Mouse (Mus musculus) adrenal gland, postnatal 4 days (tissue): ENCODE results near the gene Muc3. TPM values are rescaled to one million over a fixed set of nuclear protein-coding genes. Genes with fewer than 3 reads are reported as not detected.
"Not testable (repeated sequence)": the region's sequence is repeated elsewhere in the genome, so short reads cannot be mapped to it uniquely, and the experiment has no call there.

Experiments used
- DNase-seq, 2 experiments: peaks; one replicate each; pipeline ENCODE4 v3.0.0; 2021 to 2022; ENCODE audit warnings: low spot score in 2 of 2, mixed read lengths in 2 of 2
- total RNA-seq, 2 experiments: library from RNA; stranded (reverse); gene quantifications; 2 replicates each; pipeline ENCODE4 v1.2.3; 2021

Muc3 gene
- total RNA-seq, 2 experiments from 2014 or later = not detected

DNA sequence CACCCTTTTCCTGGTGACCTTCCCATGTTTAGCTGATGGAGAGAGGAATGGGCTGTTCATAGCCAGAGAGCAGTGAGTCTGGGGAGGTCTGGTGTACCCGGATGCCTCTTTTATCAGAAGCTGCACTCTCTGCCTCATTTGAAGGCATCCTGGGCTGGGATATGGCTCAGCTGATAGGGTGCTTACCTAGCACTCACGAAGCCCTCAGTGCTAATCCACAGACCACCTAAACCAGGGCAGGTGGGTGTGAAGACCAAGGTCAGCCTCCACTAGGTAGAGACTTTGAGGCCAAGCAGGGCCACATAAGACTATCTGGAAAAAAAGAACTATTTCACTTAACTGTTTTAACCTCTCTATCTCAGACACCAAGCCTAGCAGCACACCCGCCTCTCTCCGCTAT lies 25.6 kb downstream of the Muc3 start:
- no peak for DNase-seq

DNA sequence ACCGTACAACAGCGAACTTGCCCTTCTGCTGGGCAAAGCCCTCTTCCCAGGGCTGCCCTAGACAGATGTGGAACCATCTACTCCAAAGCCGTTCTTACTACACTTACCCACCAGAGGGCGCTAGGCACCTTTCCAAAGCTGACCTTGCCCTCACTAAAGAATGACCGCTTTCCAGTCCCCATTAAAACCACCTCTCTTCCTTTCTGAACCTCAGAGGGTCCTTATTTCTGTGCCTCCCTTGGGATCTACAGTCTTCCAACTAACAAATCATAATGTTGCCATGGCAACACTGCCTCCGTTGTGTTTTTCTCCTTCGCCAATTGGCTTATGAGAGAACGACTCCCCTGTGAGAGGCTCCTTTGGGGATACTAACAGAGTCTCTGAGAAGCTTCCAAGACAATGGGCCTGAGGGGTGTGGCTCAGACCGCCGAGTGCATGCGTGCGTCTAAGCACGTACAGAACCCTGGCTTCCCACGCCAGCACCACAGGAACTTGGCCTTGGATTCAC lies 26.4 kb downstream of the Muc3 start:
- DNase-seq = peak in 1 of 2 experiments; percentile 62

DNA sequence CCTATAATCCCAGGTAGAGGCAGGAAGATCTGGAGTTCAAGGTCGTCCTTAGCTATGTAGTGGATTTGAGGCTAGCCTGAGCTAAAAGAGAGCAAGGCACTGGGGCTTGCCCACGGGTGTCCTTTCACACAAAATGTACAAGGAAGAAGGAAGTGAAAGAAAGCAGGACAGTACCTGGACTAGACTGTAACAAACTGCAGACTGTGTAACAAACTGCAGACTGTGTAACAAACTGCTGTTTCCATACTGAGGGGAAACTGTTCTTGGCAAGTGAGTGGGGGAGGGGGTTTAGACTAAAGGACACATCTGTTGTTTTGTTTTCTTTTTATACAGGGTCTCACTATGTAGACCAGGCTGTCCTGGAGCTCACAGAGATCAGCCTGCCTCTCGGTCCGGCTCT lies 27.8 kb downstream of the Muc3 start:
- no peak for DNase-seq

DNA sequence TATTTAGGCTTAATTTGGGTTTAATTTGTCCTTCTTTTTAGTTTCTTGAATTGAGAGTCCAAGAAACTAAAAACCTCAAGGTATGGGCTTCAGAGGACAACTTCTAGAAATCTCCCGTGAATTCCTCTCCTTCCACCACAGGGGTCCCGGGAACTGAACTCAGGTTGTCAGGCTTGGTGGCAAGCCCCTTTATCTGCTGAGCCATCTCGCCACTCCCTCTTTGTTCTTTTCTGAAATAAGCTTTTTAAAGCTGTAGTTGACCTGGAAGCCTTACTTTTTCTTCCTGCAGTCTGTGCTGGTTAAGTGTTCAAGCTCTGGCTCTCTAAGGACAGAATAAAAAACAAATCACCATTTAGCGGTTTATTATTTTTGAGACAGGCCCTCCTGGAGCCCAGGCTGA lies 30.2 kb downstream of the Muc3 start:
- no peak for DNase-seq

DNA sequence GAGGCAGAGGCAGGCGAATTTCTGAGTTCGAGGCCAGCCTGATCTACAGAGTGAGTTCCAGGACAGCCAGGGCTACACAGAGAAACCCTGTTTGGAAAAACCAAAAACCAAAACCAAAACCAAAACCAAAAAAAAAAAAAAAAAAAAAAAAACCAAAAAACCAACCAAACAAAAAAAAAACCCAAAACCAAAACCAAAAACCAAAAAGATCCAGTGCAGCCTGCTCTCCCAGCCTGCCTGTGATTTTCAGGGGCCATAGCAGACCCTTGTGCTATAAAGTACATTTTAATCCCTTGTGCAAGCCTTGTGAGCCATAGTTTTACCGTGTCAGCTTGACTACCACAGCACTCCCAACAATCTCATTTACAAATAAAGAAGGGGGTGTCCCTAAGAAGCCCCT lies 31.1 kb downstream of the Muc3 start:
- DNase-seq = not testable (repeated sequence)

DNA sequence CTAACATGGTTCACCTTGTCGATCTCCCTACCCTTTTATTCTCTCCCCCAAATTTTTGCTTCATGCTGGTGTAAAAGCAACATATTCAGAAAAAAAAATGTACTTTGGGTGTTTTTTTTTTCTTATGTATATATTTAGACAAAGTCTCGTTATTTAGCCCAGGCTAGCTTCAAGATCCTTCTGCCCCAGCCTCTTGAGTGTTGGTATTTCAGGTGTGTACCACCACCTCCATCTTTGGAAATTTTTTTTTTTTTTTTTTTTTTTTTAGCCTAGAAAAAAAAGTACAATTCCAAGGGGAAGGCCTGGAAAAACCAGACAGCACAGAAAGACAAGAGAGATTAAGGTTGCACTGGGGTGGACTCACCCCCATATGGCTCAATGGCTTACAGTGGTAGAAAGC lies 32.1 kb downstream of the Muc3 start:
- DNase-seq = no peak

DNA sequence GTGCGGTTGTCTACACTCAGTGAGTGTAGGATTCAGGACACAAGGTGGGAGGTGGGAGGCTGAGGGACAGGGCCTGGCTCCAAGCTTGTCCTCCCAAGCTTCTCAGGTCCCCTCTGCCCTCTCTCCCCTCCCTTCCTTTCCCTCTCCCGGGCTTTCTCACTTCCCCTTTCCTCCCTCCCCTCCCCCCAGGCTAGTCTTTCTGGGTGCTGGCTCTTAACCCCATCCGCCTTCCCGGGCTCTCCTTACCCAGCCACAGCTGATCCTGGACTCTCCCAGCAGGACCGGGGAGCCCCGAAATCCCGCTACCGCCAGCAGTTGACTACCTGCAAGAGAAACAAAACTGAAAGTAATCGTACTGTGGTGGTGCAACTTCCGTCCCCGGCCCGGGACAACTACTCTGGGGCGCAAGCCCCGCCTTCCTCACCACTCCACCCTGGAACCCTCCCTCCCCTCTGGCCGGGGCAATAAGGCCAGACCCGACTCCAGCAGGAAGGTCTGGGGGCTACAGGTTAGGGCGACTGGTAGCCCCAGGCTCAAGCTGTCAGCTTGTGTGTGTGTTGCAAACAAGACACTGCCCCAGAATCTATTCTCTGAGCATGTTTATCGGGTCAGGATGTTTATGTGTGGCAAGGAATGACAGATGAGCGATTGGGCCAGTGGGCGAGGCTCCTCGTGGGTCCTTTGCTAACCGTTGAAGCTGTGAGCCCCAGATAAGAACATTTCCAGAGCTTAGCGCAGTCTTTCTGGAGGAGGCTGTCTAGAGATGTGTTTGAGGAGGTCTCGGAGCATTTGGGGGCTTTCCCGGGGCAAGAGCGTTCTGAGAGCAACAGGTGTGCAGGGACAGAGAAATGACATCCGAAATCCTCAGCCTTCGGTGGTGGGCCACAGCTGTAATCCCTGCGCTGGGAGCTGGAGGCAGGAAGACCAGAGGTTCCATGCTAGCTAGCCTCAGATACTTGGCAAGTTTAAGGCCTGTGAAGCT lies 33.0 kb downstream of the Muc3 start, which contains the start of gene Trim56:
Gene Trim56, minus strand, starts transcription at position 344 of the 982 bp plus-strand sequence.
- DNase-seq = peak; percentile 46 to 68

DNA sequence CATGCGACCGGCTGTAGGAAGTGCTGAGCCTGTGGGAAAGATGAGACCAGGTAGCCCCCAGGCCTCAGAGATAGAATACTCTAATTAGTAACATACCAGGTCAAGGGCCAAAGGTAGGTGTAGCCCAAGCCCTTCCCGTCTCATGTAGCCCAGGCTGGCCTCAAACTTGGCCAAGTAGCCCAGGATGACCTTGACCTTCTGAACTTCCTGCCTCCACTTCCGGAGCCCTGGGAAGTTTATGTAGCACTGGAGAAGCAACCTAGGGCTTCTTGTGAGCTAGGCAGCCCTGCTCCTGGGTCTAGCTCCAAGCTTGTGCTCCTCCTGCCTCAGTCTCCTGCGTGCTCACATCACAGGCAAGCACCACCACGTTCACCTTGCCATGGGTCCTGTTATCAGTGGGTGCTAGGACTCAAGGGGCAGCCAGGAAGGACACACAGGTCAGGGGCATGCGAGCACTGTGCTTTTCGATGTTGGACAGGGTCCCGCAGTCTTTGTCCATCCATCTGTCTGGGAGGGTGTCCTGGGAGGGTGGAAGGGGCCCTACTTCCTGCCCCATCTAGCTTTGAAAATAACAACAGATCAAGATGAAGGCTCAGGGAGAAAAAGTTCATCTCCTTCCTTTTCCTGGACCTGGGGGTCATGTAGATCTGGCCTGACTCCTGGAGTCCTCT lies 34.1 kb downstream of the Muc3 start:
- DNase-seq = no peak

DNA sequence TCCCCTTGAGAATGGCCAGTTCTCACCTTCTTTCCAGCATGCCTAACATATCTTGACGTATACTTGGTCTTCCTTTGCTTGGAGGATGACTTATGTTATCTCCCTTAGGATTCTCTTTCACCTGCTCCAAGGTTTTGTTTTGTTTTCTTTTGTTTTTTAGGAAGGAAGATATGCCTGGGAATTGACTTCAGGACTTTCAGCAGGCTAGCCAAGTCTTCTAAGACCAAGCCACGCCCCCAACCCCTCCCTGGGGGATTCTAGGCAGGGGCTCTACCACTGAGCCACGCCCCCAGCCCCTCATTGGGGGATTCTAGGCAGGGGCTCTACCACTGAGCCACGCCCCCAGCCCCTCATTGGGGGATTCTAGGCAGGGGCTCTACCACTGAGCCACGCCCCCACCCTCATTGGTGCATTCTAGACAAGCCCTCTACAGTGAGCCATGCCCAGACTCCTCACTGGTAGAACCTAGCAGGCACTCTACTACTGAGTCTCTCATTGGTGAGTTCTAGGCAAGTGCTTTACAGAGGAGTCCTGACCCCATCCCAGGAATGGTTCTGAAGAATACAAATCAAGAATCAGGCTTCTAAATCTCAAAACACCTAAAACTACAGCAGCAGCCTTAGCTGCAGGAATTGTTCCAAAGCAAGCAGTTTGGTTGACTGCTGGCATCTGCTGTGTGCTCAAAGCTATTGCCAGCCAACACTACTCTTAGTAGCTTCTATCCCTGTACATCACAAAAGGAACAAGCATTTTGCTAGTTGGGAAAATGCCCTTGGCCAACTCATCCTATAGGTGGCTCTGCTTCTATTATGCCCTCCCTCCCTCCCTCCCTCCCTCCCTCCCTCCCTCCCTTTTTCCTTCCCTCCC lies 37.3 kb downstream of the Muc3 start:
- DNase-seq = no peak

DNA sequence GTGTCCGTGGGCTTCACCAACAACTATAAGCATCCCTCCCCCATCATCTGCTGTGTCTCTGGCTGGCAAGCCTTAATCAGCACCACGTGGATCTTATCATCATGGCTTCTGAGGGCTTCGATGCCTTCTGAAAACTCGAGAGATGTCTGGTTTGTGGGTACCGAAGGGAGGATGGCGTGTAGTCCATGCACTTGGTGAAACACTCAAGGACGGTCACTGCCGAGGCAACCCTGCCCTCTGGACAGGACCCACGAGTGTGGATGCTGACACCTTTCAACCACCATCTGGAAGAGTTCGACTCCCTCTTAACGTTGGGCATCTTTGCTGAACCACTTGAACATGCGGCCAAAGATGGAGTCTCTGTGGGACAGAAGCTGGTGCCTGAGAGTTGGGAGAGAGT lies 38.3 kb downstream of the Muc3 start:
- DNase-seq = no peak

DNA sequence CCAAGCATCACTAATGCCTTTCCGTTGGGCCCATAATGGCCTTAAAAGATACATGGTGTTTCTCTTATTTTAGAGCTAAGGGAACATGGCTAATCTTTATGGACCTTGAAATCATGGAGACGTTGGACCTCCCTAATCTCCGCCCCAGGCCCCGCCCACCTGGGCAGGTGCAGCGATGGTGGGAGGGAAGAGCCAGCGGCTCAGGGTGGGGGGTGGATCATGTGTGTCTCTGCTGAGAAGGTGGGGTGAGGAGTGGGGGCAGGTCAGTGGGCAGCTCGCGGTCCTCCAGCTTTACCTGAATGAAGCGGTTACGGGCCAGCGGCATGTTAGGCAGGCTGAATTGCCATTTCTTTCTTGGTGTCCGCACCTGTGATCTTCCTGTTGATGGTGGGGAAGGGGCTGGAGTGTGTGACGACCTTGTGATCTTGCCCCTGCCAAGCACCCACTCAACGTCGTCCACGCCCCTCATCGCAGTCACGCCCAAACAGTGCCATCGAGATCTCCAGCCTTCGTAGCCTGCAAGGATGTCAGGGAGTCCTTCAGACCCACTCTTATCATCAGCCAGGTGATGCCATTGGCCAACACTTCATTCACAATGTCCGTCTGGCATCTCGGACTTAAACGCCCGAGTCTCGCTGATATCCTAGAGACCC lies 39.1 kb downstream of the Muc3 start:
- DNase-seq = no peak

DNA sequence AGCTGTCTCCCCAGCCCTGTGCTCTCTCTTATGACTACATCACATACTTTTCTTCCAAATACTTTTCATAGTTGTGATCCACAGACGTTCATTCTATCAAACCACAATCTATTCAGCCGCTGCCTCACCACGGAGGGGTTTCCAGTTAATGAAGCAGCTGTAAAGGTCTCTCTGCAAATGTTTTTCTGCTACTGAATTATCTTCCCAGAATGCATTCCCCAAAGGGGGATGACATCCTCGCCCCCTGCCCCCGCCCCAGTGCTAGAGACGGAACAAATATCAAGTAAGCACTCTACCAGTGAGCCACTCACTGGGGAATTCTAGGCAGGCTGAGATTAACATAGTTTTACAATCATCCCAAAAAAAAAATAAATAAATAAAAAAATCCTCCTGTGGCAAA lies 41.0 kb downstream of the Muc3 start:
- no peak for DNase-seq

DNA sequence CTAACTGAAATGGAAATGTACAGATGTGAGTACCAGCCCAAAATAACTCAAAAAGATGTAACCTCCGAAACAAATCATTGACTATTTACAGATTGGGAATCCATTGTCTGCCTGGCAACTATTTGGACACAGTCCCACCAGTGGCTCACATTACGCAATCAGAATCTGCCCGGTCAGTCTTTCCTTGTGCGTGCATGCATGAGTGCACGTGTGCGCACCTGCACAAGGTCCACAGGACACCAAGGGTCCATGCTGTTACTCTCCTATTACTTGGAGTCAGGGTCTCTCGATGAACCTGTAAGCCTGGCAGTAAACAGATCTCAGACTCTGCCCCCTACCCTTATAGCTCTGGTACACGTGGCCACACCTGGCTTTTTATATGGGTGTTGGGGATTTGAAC lies 41.5 kb downstream of the Muc3 start:
- DNase-seq = no peak

DNA sequence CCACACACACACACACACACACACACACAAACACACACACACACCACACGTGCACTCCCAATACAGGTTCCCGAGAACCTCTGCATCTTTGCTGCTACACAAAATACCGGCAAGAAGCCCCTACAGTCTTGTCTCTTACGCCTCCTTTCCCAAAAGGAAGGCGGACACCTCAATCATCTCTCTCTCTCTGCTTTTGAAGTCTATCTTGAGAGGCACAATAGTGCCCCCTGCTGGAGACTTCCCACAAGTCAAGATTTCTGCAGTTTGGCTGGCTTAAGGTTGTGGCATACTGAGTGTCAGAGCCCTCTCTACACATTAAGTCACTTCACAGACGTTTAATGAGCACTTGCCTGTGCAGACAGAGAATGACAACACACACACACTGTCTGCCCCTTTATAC lies 42.1 kb downstream of the Muc3 start:
- DNase-seq = peak; percentile 57 to 59

DNA sequence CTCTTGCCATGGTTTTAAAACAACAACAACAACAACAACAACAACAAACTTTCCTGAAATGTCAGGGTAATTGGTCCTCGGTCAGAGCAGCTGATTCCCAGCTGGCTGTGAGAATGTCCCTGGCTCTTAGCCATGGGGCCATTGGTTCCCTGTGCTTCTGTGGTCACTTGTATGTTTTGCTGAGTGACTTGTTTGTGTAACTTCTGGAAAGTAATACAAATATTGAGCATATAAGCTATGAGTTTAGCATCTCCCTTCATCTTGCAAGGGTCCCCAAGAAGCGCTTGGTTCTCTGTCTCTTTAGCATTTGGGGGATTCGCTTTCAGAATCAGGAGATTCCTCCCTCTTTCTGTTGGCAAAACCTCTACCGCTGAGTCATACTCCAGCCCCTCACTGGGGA lies 42.7 kb downstream of the Muc3 start:
- no peak for DNase-seq

DNA sequence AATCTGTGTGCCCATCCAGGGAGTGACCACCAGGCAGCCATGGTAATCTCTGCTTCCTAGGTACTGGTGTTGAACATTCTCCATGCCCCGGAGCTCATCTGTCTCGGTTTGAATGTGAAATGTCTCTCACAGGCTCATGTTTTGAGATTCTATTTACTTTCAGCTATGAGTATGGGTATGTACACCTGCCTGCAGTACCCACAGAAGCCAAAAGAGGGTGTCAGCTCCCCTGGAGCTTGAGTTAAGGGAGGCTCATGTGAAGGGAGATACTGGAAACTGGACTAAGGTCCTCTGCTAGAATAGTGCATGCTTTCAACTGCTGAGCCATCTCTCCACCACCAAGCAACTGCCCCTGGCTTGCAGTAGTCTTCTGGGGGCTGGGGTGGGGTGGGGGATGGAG lies 45.2 kb downstream of the Muc3 start:
- no peak for DNase-seq

DNA sequence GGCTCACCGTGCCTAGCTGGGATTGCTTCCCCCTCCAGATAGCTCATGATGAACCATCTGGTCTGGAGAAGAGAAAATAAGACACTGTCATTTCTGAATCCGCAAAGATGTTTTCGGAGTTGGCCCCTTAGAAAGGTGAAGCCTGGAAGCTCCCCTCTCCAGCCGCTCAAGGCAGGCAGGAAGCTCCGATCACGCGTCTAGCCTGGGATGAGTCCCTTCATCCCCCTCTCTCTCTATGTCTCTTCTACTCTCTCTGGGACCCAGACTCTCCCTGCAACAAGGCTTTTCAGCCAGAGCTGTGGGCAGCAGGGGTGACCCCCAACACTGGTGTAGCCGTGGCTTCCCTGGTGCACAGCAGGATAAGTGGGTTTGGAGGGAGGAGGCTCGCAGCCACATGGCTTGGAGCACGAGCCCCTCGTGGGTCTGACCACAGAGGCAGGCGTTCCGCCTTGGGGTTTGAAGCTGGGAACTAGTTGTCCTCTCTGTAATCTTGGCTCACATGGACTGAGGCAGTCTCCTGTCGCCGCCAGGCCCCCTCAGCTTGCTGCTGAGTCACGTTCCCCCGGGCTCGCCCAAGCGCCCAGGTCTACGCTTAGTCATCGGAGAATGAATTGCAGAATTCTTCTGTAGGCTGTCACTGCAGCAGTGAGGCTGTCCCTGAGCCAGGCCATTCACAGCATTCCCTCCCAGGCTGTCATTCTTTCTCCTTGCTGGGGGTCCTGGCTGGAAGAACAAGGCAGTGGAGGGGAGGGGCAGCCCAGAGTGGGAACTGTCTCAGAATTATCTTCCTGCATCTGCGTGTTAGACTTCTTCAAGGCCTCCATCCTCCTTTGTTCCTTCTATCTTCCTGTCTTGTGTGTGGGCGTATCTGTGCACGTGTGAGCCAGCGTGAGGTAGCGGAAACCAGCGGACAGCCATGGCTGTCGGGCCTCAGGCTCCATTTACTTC lies 46.3 kb downstream of the Muc3 start:
- DNase-seq = peak; percentile 34 to 48

DNA sequence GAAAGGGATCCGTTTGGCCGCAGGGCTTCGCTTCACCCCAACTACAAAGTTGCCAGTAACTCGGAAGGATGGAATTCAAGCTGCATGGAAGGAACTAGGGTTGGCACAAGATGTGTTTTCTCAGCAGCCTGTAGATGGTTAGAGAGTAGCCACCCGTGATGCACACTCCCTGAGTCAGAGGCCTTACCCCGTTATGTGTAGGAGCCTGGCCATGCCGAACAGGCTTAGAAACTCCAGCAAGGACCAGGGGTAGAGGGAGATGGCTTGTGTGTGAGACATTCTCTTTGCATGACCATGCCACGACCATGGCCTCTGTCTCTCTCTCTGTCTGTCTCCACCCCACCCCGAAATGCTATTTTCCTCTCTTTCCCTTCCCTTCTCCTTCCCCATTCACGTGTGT lies 47.0 kb downstream of the Muc3 start:
- no peak for DNase-seq

DNA sequence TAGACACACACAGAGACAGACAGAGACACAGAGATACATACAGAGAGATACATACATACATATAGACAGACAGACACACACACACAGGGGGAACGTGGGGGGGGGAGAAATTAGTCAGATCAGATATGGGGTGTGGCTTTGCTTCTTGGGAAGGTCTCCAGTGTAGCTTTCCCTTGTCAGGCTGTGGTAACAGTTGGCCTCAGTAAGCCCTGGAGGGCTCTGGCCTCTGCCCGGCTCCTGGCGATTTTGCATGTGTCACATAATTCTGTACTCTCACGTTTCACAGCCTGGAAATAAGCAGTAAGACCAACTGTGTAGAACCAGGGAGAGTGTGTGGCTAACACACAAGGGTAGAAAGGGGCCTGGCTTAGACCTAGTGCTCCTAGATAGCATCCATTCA lies 48.5 kb downstream of the Muc3 start:
- DNase-seq = no peak

DNA sequence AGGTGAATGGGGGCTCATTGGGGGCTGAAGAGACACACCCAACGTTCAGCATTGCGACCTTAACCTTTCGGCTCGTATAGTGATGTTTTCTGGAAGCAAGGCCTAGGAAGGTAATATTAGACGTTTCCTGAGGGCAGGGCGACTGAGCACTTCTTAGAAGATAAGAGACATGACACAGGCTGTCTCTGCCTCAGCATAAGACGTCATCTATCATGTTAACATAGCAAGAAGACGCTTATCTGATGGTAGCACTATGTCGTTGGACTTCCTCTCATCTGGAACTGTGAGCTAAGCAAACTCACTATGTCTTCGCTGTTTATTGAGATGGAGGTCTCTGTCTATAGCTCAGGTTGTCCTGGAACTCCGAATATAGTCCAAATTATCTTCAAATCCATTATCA lies 50.7 kb downstream of the Muc3 start:
- no peak for DNase-seq
